Mouse (Mus musculus) hindbrain, embryonic 13.5 days (tissue): ENCODE data around the gene Prl7b1. TPM values are rescaled to one million over a fixed set of nuclear protein-coding genes. Genes with fewer than 3 reads are reported as not detected.

Experiments
- ATAC-seq: fragments of 200-750 bp; cut with Nextera tagmentation; 2 replicates; pipeline ENCODE4 v1.8.0; 2017; ENCODE audit warnings: moderate TSS enrichment; ENCODE audit not compliant: low FRiP score
- H3K27ac ChIP-seq: fragments of 300-500 bp; sonication (generic); 2 replicates; pipeline ENCODE4 v1.5.1; 2015; ENCODE audit warnings: inconsistent platforms, mild to moderate bottlenecking, moderate library complexity
- H3K27me3 ChIP-seq: fragments of 300-500 bp; sonication (generic); 2 replicates; pipeline ENCODE4 v1.6.1; 2015; ENCODE audit warnings: mild to moderate bottlenecking, inconsistent platforms
- H3K36me3 ChIP-seq: fragments of 300-500 bp; sonication (generic); 2 replicates; pipeline ENCODE4 v1.6.1; 2015; ENCODE audit warnings: mild to moderate bottlenecking, inconsistent platforms
- H3K4me1 ChIP-seq: fragments of 300-500 bp; sonication (generic); replicated peaks from 2 replicates; pipeline ENCODE4 v1.6.1; 2015; ENCODE audit warnings: inconsistent platforms
- H3K4me2 ChIP-seq: fragments of 300-500 bp; sonication (generic); 2 replicates; pipeline ENCODE4 v1.6.1; 2015; ENCODE audit warnings: inconsistent platforms, mild to moderate bottlenecking, moderate library complexity
- H3K4me3 ChIP-seq: fragments of 300-500 bp; sonication (generic); 2 replicates; pipeline ENCODE4 v1.5.1; 2015; ENCODE audit warnings: mild to moderate bottlenecking, inconsistent platforms
- H3K9ac ChIP-seq: fragments of 300-500 bp; sonication (generic); 2 replicates; pipeline ENCODE4 v1.6.1; 2015; ENCODE audit warnings: mild to moderate bottlenecking, inconsistent platforms
- H3K9me3 ChIP-seq: fragments of 300-500 bp; sonication (generic); 2 replicates; pipeline ENCODE4 v1.6.1; 2016; ENCODE audit warnings: inconsistent platforms
- WGBS: fragments of 180-500 bp; shearing (Covaris S2); methylation state at CpG from one replicate; pipeline ENCODE4 v1.1.7; 2015; 5-methylcytosine and 5-hydroxymethylcytosine counted together
- polyA plus RNA-seq: library from polyadenylated mRNA; unstranded; fragments of >200 nt; fragmentation: Nextera tagmentation; extraction: Ambion mirVana; gene quantifications from 2 replicates; pipeline ENCODE4 v1.2.1, GENCODE M21; 2015

The Prl7b1 gene
- not detected in 2 replicates for polyA plus RNA-seq

- Histone ChIP-seq H3K4me2 (no peak within 1 kb of the TSS), H3K27ac (no peak within 1 kb of the TSS), H3K4me3 (no peak within 1 kb of the TSS), H3K36me3 (no peaks in the 10 kb centered on the region), H3K9ac (no peak within 1 kb of the TSS), H3K27me3 (no peaks in the 10 kb centered on the region), H3K9me3 (no peaks in the 10 kb centered on the region), H3K4me1 (no peaks in the 10 kb centered on the region)
- no peak for ATAC-seq
- 81% methylated on average over 4 of the region's 4 CpGs for WGBS
These were observed at the start of gene Prl7b1 for GRCm38 (mm10) chr13:27610482-27610881. Gene Prl7b1 (minus strand): TSS chr13:27610582.

- Histone ChIP-seq H3K9ac (no peak within 1 kb of the TSS), H3K27me3 (no peaks in the 10 kb centered on the region), H3K4me3 (no peak within 1 kb of the TSS), H3K36me3 (no peaks in the 10 kb centered on the region), H3K27ac (no peak within 1 kb of the TSS), H3K4me2 (no peak within 1 kb of the TSS), H3K4me1 (no peaks in the 10 kb centered on the region), H3K9me3 (no peaks in the 10 kb centered on the region)
- ATAC-seq: no peak
- WGBS: 96% methylated on average over 3 of the region's 3 CpGs
These were observed 32.0 kb upstream of the Prl7b1 start, which contains the start of gene Prl7a1 for GRCm38 (mm10) chr13:27642393-27642792. Gene Prl7a1 (minus strand): TSS chr13:27642493.

DNA sequence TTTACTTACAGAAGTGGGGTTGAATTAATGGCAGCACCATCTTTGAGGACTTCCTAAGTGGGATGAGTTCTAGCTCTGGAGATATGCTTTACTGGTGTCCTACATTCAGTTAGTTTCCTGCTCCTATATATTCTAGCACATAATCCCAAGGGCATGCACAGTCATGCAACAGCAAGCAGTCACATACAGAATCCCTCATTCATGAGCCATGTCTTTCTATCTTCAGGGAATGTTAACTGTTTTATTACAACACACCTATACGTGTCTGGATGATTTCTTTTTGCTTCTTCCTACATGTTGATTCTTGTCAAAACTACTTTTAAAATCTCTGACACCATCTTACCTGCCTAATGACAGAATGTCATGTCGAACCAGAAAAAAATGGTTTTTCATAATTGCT is 28.3 kb downstream of the Prl7b1 start, which contains the start of gene Prl8a1:
Gene Prl8a1, minus strand, starts transcription at position 101 of the 400 bp plus-strand sequence.
- no peaks in the 10 kb centered on the region for H3K4me1 ChIP-seq
- no peak within 1 kb of the TSS for H3K9ac ChIP-seq
- WGBS: 85% methylated on average over 2 of the region's 2 CpGs
- H3K9me3 ChIP-seq: no peaks in the 10 kb centered on the region
- H3K27me3 ChIP-seq: no peaks in the 10 kb centered on the region
- no peak for ATAC-seq
- no peak within 1 kb of the TSS for H3K4me3 ChIP-seq
- no peak within 1 kb of the TSS for H3K4me2 ChIP-seq
- no peaks in the 10 kb centered on the region for H3K36me3 ChIP-seq
- no peak within 1 kb of the TSS for H3K27ac ChIP-seq

DNA sequence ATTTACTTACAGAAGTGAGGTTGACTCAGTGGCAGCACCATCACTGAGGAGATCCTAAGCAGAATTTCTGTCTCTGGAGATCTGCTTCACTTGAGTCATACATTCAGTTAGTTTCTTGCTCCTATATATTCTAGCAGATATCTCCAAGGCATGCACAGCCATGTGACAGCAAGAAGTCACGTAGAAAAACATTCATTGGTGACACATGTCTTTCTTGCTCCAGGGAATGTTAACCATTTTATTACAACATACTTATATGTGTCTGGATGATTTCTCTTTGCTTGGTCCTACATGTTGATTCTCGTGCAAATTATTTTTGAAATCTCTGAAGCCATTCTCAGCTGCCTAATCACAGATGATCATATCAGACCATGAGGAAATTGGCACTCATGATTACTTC is 45.9 kb downstream of the Prl7b1 start, which contains the start of gene Prl8a9:
Gene Prl8a9, minus strand, starts transcription at position 101 of the 400 bp plus-strand sequence.
- no peaks in the 10 kb centered on the region for H3K9me3 ChIP-seq
- 86% methylated on average over 2 of the region's 2 CpGs for WGBS
- H3K27me3 ChIP-seq: no peaks in the 10 kb centered on the region
- H3K4me2 ChIP-seq: no peak within 1 kb of the TSS
- no peaks in the 10 kb centered on the region for H3K36me3 ChIP-seq
- no peak within 1 kb of the TSS for H3K27ac ChIP-seq
- H3K4me3 ChIP-seq: no peak within 1 kb of the TSS
- no peaks in the 10 kb centered on the region for H3K4me1 ChIP-seq
- ATAC-seq: no peak
- H3K9ac ChIP-seq: no peak within 1 kb of the TSS

DNA sequence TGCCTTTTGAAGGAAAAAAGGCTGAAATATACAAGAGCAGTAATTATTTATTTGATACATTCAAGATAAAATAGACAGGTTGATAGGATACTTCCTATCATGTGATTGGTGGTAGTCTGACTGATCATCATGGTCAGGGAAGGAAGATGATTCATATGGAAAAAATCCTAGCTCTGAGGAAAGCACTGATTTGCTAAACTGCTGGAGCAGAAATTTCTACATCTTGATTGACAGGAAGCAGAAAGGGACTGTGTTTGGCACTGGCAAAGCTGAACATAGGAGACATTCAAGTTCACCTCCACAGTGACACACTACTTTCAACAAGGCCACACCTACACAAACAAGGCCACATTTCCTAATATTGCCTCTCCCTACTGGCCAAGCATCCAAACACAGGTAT is 57.0 kb downstream of the Prl7b1 start:
- Histone ChIP-seq H3K36me3 (no peaks in the 10 kb centered on the region), H3K9me3 (no peaks in the 10 kb centered on the region), H3K4me2 (no peak overlapping the region), H3K27ac (no peak overlapping the region), H3K9ac (no peak overlapping the region), H3K4me1 (no peaks in the 10 kb centered on the region), H3K27me3 (no peaks in the 10 kb centered on the region), H3K4me3 (no peak overlapping the region)
- ATAC-seq: no peak

Other genes with a start within 250 kb of the Prl7b1 start
- gene Prl2b1, start 219.7 kb downstream of the Prl7b1 start, polyA plus RNA-seq: not detected in 2 replicates
- not detected in 2 replicates for gene Prl8a6, start 171.9 kb downstream of the Prl7b1 start, polyA plus RNA-seq
- gene Prl8a8, start 97.4 kb downstream of the Prl7b1 start, polyA plus RNA-seq: not detected in 2 replicates
- gene Prl8a9, start 46.0 kb downstream of the Prl7b1 start, polyA plus RNA-seq: not detected in 2 replicates
- not detected in 2 replicates for gene Prl8a1, start 28.4 kb downstream of the Prl7b1 start, polyA plus RNA-seq
- not detected in 2 replicates for gene Prl7a1, start 31.9 kb upstream of the Prl7b1 start, polyA plus RNA-seq
- not detected in 2 replicates for gene Prl7a2, start 57.5 kb upstream of the Prl7b1 start, polyA plus RNA-seq
- not detected in 2 replicates for gene Prl7d1, start 106.2 kb upstream of the Prl7b1 start, polyA plus RNA-seq
- gene Prl7c1, start 170.2 kb upstream of the Prl7b1 start, polyA plus RNA-seq: not detected in 2 replicates
- not detected in 2 replicates for gene Prl2a1, start 191.1 kb upstream of the Prl7b1 start, polyA plus RNA-seq
- gene Prl2c1, start 238.8 kb upstream of the Prl7b1 start, polyA plus RNA-seq: not detected in 2 replicates